Mouse (Mus musculus): ENCODE measurements around the gene Snrnp25. TPM values are rescaled to one million over a fixed set of nuclear protein-coding genes. Genes with fewer than 3 reads are reported as not detected.

Gene Snrnp25
- polyA plus RNA-seq, 1 experiment from 2014 or later = 50.8 TPM

- Histone ChIP-seq H3K9ac (no peak overlapping the region), H3K27me3 (no peaks in the 10 kb centered on the region), H3K4me1 (peaks cover 20% of the 10 kb centered on the region), H3K36me3 (peaks cover 40% of the 10 kb centered on the region), H3K4me2 (no peak overlapping the region), H3K4me3 (no peak overlapping the region), H3K9me3 (no peaks in the 10 kb centered on the region), H3K27ac (no peak overlapping the region)
- peak; percentile 17; the same call in 1 of the 2 replicates for ATAC-seq (ENCODE audit: borderline replicate concordance, extremely low read depth, low FRiP score, low TSS enrichment)
- WGBS = 70% methylated on average over 5 of the region's 5 CpGs
These were observed 33.1 kb downstream of the Snrnp25 start for GRCm38 (mm10) chr11:32238093-32238860.

GRCm38 (mm10) chr11:32241391-32241790, 36.2 kb downstream of the Snrnp25 start:
- ATAC-seq (ENCODE audit: borderline replicate concordance, extremely low read depth, low FRiP score, low TSS enrichment) = no peak
- Histone ChIP-seq H3K27me3 (no peaks in the 10 kb centered on the region), H3K9me3 (no peaks in the 10 kb centered on the region), H3K27ac (no peak overlapping the region), H3K36me3 (peaks cover 31% of the 10 kb centered on the region), H3K9ac (no peak overlapping the region), H3K4me3 (no peak overlapping the region), H3K4me2 (no peak overlapping the region), H3K4me1 (peaks cover 2% of the 10 kb centered on the region; the same call in 1 of the 2 replicates)

- WGBS = 88% methylated on average over 3 of the region's 3 CpGs
- H3K27ac ChIP-seq = no peak overlapping the region
- H3K4me3 ChIP-seq = no peak overlapping the region
- no peak for ATAC-seq (ENCODE audit: borderline replicate concordance, extremely low read depth, low FRiP score, low TSS enrichment)
- H3K27me3 ChIP-seq = no peaks in the 10 kb centered on the region
- H3K9me3 ChIP-seq = no peaks in the 10 kb centered on the region
- H3K9ac ChIP-seq = no peak overlapping the region
- peaks cover 36% of the 10 kb centered on the region for H3K36me3 ChIP-seq
- H3K4me1 ChIP-seq = no peaks in the 10 kb centered on the region
- no peak overlapping the region for H3K4me2 ChIP-seq
These were observed 37.0 kb downstream of the Snrnp25 start for GRCm38 (mm10) chr11:32242209-32242608.

- peak; percentile 23; the same call in 1 of the 2 replicates for ATAC-seq (ENCODE audit: borderline replicate concordance, extremely low read depth, low FRiP score, low TSS enrichment)
- Histone ChIP-seq H3K4me1 (no peaks in the 10 kb centered on the region), H3K4me3 (no peak overlapping the region), H3K9ac (no peak overlapping the region), H3K27me3 (no peaks in the 10 kb centered on the region), H3K4me2 (no peak overlapping the region), H3K9me3 (no peaks in the 10 kb centered on the region), H3K36me3 (peaks cover 39% of the 10 kb centered on the region), H3K27ac (0 out of 2 replicates have a peak overlapping the region, but pooled peaks have one; percentile 19)
- 68% methylated on average over 7 of the region's 7 CpGs for WGBS
These were observed 38.2 kb downstream of the Snrnp25 start for GRCm38 (mm10) chr11:32243205-32243955.

- no peaks in the 10 kb centered on the region for H3K4me1 ChIP-seq
- no peak overlapping the region for H3K9ac ChIP-seq
- ATAC-seq (ENCODE audit: borderline replicate concordance, extremely low read depth, low FRiP score, low TSS enrichment) = no peak
- 0 out of 2 replicates have a peak overlapping the region, but pooled peaks have one; percentile 19 for H3K27ac ChIP-seq
- WGBS = 84% methylated on average over 3 of the region's 3 CpGs
- no peak overlapping the region for H3K4me3 ChIP-seq
- H3K27me3 ChIP-seq = no peaks in the 10 kb centered on the region
- peaks cover 40% of the 10 kb centered on the region for H3K36me3 ChIP-seq
- no peaks in the 10 kb centered on the region for H3K9me3 ChIP-seq
- H3K4me2 ChIP-seq = no peak overlapping the region
These were observed 38.8 kb downstream of the Snrnp25 start for GRCm38 (mm10) chr11:32244064-32244463.

- no peaks in the 10 kb centered on the region for H3K27me3 ChIP-seq
- H3K4me1 ChIP-seq = no peaks in the 10 kb centered on the region
- H3K9me3 ChIP-seq = no peaks in the 10 kb centered on the region
- ATAC-seq (ENCODE audit: borderline replicate concordance, extremely low read depth, low FRiP score, low TSS enrichment) = no peak
- peaks cover 40% of the 10 kb centered on the region for H3K36me3 ChIP-seq
- no peak overlapping the region for H3K9ac ChIP-seq
- 96% methylated on average over 1 of the region's 1 CpGs for WGBS
- H3K4me2 ChIP-seq = no peak overlapping the region
- H3K4me3 ChIP-seq = no peak overlapping the region
- H3K27ac ChIP-seq = 0 out of 2 replicates have a peak overlapping the region, but pooled peaks have one; percentile 10
These were observed 39.4 kb downstream of the Snrnp25 start for GRCm38 (mm10) chr11:32244617-32245016.

GRCm38 (mm10) chr11:32245614-32246013, 40.4 kb downstream of the Snrnp25 start:
- no peak overlapping the region for H3K4me2 ChIP-seq
- H3K9me3 ChIP-seq = no peaks in the 10 kb centered on the region
- H3K27me3 ChIP-seq = no peaks in the 10 kb centered on the region
- peaks cover 43% of the 10 kb centered on the region for H3K36me3 ChIP-seq
- 86% methylated on average over 6 of the region's 6 CpGs for WGBS
- no peaks in the 10 kb centered on the region for H3K4me1 ChIP-seq
- no peak overlapping the region for H3K4me3 ChIP-seq
- no peak overlapping the region for H3K9ac ChIP-seq
- peak; percentile 69; the same call in 1 of the 2 replicates for ATAC-seq (ENCODE audit: borderline replicate concordance, extremely low read depth, low FRiP score, low TSS enrichment)
- no peak overlapping the region for H3K27ac ChIP-seq

GRCm38 (mm10) chr11:32247068-32247467, 41.9 kb downstream of the Snrnp25 start:
- ATAC-seq (ENCODE audit: borderline replicate concordance, extremely low read depth, low FRiP score, low TSS enrichment) = no peak
- Histone ChIP-seq H3K27ac (no peak overlapping the region), H3K4me2 (no peak overlapping the region), H3K27me3 (no peaks in the 10 kb centered on the region), H3K9ac (no peak overlapping the region), H3K4me3 (no peak overlapping the region), H3K9me3 (no peaks in the 10 kb centered on the region), H3K36me3 (peaks cover 39% of the 10 kb centered on the region), H3K4me1 (no peaks in the 10 kb centered on the region)

GRCm38 (mm10) chr11:32248350-32248749, 43.1 kb downstream of the Snrnp25 start:
- Histone ChIP-seq H3K4me1 (no peaks in the 10 kb centered on the region), H3K4me2 (no peak overlapping the region), H3K27ac (no peak overlapping the region), H3K36me3 (peaks cover 45% of the 10 kb centered on the region), H3K9me3 (no peaks in the 10 kb centered on the region), H3K4me3 (no peak overlapping the region), H3K9ac (no peak overlapping the region), H3K27me3 (no peaks in the 10 kb centered on the region)
- no peak for ATAC-seq (ENCODE audit: borderline replicate concordance, extremely low read depth, low FRiP score, low TSS enrichment)
- 72% methylated on average over 3 of the region's 3 CpGs for WGBS

- Histone ChIP-seq H3K27me3 (no peaks in the 10 kb centered on the region), H3K27ac (no peak overlapping the region), H3K9me3 (no peaks in the 10 kb centered on the region), H3K4me3 (no peak overlapping the region), H3K4me2 (no peak overlapping the region), H3K36me3 (peaks cover 45% of the 10 kb centered on the region), H3K9ac (no peak overlapping the region), H3K4me1 (no peaks in the 10 kb centered on the region)
- ATAC-seq (ENCODE audit: borderline replicate concordance, extremely low read depth, low FRiP score, low TSS enrichment) = peak; percentile 39; the same call in 1 of the 2 replicates
- WGBS = 88% methylated on average over 8 of the region's 8 CpGs
These were observed 45.9 kb downstream of the Snrnp25 start for GRCm38 (mm10) chr11:32250880-32251763.

GRCm38 (mm10) chr11:32253121-32253520, 47.9 kb downstream of the Snrnp25 start:
- H3K9me3 ChIP-seq = no peaks in the 10 kb centered on the region
- no peak overlapping the region for H3K27ac ChIP-seq
- 94% methylated on average over 1 of the region's 1 CpGs for WGBS
- H3K27me3 ChIP-seq = no peaks in the 10 kb centered on the region
- H3K9ac ChIP-seq = no peak overlapping the region
- peaks cover 32% of the 10 kb centered on the region for H3K36me3 ChIP-seq
- ATAC-seq (ENCODE audit: borderline replicate concordance, extremely low read depth, low FRiP score, low TSS enrichment) = no peak
- no peak overlapping the region for H3K4me3 ChIP-seq
- no peaks in the 10 kb centered on the region for H3K4me1 ChIP-seq
- H3K4me2 ChIP-seq = no peak overlapping the region
